ENCODE assay signal across 8 mouse cellular contexts in genomic region chr12:112673576-112674091, GRCm38 (mm10). TPM values are rescaled to one million over a fixed set of nuclear protein-coding genes. Genes with fewer than 3 reads are reported as not detected.
DNase-seq lines count a peak whose midpoint lies in the region; ATAC-seq and TF ChIP-seq lines count a peak whose summit lies in the region.

No protein-coding gene starts in this region.

- under 1% methylated on average over 40 of the region's 68 CpGs for WGBS in kidney, embryonic 15.5 days
- WGBS in stomach, embryonic 14.5 days: under 1% methylated on average over 40 of the region's 68 CpGs

- peaks cover 81% of the 10 kb centered on the region for H3K4me1 ChIP-seq in kidney, embryonic 15.5 days
- peaks cover 53% of the 10 kb centered on the region for H3K4me1 ChIP-seq in stomach, embryonic 14.5 days (ENCODE audit: control insufficient read depth, insufficient read depth, low read length)

- no peak for TF ChIP-seq CTCF in brain, embryonic 14.5 days (IDR thresholded peaks at IDR 0.05; ENCODE audit: borderline replicate concordance, extremely low read depth, insufficient read depth, insufficient read length)

- no peak for TF ChIP-seq POLR2A in brain, embryonic 14.5 days (IDR thresholded peaks at IDR 0.05; ENCODE audit: borderline replicate concordance, extremely low read depth, insufficient read depth, insufficient read length, poor library complexity, severe bottlenecking)

- H3K27ac ChIP-seq in kidney, embryonic 15.5 days: peak overlapping the region; percentile 98
- H3K27ac ChIP-seq in stomach, embryonic 14.5 days (ENCODE audit: low read length): peak overlapping the region; percentile 98

- H3K27me3 ChIP-seq in kidney, embryonic 15.5 days: peaks cover 4% of the 10 kb centered on the region; the same call in 1 of the 2 replicates
- no peaks in the 10 kb centered on the region for H3K27me3 ChIP-seq in stomach, embryonic 14.5 days (ENCODE audit: control insufficient read depth, insufficient read depth, low read length)

- peak overlapping the region; percentile 99 for H3K9ac ChIP-seq in kidney, embryonic 15.5 days
- peak overlapping the region; percentile 100 for H3K9ac ChIP-seq in stomach, embryonic 14.5 days (replicated peaks; ENCODE audit: low read depth, low read length)

- H3K36me3 ChIP-seq in kidney, embryonic 15.5 days: peaks cover 26% of the 10 kb centered on the region
- peaks cover 27% of the 10 kb centered on the region; the same call in 1 of the 2 replicates for H3K36me3 ChIP-seq in stomach, embryonic 14.5 days (ENCODE audit: control insufficient read depth, insufficient read depth, low read length)

- ATAC-seq in kidney, embryonic 15.5 days (replicated peaks; ENCODE audit: low FRiP score): peak; percentile 7; the same call in 1 of the 2 replicates
- ATAC-seq in stomach, embryonic 14.5 days (ENCODE audit: insufficient number of reproducible peaks, insufficient read depth, low FRiP score, low read depth): no peak

- H3K9me3 ChIP-seq in kidney, embryonic 15.5 days (replicated peaks): no peaks in the 10 kb centered on the region
- no peaks in the 10 kb centered on the region for H3K9me3 ChIP-seq in stomach, embryonic 14.5 days (ENCODE audit: control insufficient read depth, low read depth, low read length)

- DNase-seq in right cerebral cortex, postnatal 14 days: peak; percentile 67
- DNase-seq in right cerebral cortex, adult 18-20 months: no peak
- DNase-seq in brain, embryonic 14.5 days (ENCODE audit: low read depth): peak; percentile 65
- DNase-seq in heart, adult 9 months (ENCODE audit: low spot score in 2 of 2): peak; percentile 49 to 50
- DNase-seq in lung, postnatal 14 days: peak; percentile 52
- DNase-seq in adipocyte (ENCODE audit: low spot score): no peak

- H3K4me2 ChIP-seq in kidney, embryonic 15.5 days: peak overlapping the region; percentile 89
- H3K4me2 ChIP-seq in stomach, embryonic 14.5 days (replicated peaks; ENCODE audit: low read depth, low read length): peak overlapping the region; percentile 95

- peak overlapping the region; percentile 98 for H3K4me3 ChIP-seq in kidney, embryonic 15.5 days (replicated peaks)
- peak overlapping the region; percentile 98 for H3K4me3 ChIP-seq in stomach, embryonic 14.5 days (ENCODE audit: low read depth, low read length)

RNA-seq across cellular contexts. Expression of gene Akt1, which starts 1.1 kb away (rescaled TPM):
- 303 and 319 TPM in 2 replicates for polyA plus RNA-seq in brain, embryonic 14.5 days (2012; rRNA removed)
- polyA plus RNA-seq in kidney, embryonic 15.5 days (2015; fragmentation: Nextera tagmentation; extraction: Ambion mirVana): 53.7 and 56.7 TPM in 2 replicates
- polyA plus RNA-seq in stomach, embryonic 14.5 days (2014; fragmentation: Nextera tagmentation; extraction: Ambion mirVana): 55.6 and 64.6 TPM in 2 replicates

RNA-seq across cellular contexts. Expression of gene Zbtb42, which starts 5.0 kb away (rescaled TPM):
- polyA plus RNA-seq in brain, embryonic 14.5 days (2012; rRNA removed): 2.6 and 5.0 TPM in 2 replicates
- 4.0 and 4.6 TPM in 2 replicates for polyA plus RNA-seq in kidney, embryonic 15.5 days (2015; fragmentation: Nextera tagmentation; extraction: Ambion mirVana)
- polyA plus RNA-seq in stomach, embryonic 14.5 days (2014; fragmentation: Nextera tagmentation; extraction: Ambion mirVana): 10.9 and 14.2 TPM in 2 replicates

RNA-seq across cellular contexts. Expression of gene Siva1, which starts 29.2 kb away (rescaled TPM):
- 57.4 and 98.6 TPM in 2 replicates for polyA plus RNA-seq in brain, embryonic 14.5 days (2012; rRNA removed)
- 255 and 266 TPM in 2 replicates for polyA plus RNA-seq in kidney, embryonic 15.5 days (2015; fragmentation: Nextera tagmentation; extraction: Ambion mirVana)
- 250 and 274 TPM in 2 replicates for polyA plus RNA-seq in stomach, embryonic 14.5 days (2014; fragmentation: Nextera tagmentation; extraction: Ambion mirVana)

RNA-seq across cellular contexts. Expression of gene Cep170b, which starts 46.6 kb away (rescaled TPM):
- polyA plus RNA-seq in brain, embryonic 14.5 days (2012; rRNA removed): 48.8 and 82.9 TPM in 2 replicates
- 15.8 and 16.6 TPM in 2 replicates for polyA plus RNA-seq in kidney, embryonic 15.5 days (2015; fragmentation: Nextera tagmentation; extraction: Ambion mirVana)
- polyA plus RNA-seq in stomach, embryonic 14.5 days (2014; fragmentation: Nextera tagmentation; extraction: Ambion mirVana): 15.8 and 16.2 TPM in 2 replicates

RNA-seq across cellular contexts. Expression of gene Adssl1, which starts 53.8 kb away (rescaled TPM):
- 2.3 and 4.4 TPM in 2 replicates for polyA plus RNA-seq in brain, embryonic 14.5 days (2012; rRNA removed)
- 11.6 and 12.4 TPM in 2 replicates for polyA plus RNA-seq in kidney, embryonic 15.5 days (2015; fragmentation: Nextera tagmentation; extraction: Ambion mirVana)
- 2.8 and 3.1 TPM in 2 replicates for polyA plus RNA-seq in stomach, embryonic 14.5 days (2014; fragmentation: Nextera tagmentation; extraction: Ambion mirVana)

Comparison
In these comparisons a context has a peak if more than half of its experiments do, and no peak if none do; other contexts are left out.
1. DNase-seq: peak in right cerebral cortex, postnatal 14 days (single experiment), brain, embryonic 14.5 days (single experiment), heart, adult 9 months (2 of 2) and lung, postnatal 14 days (single experiment); none in right cerebral cortex, adult 18-20 months (single experiment) and adipocyte (single experiment).